Mouse (Mus musculus): ENCODE measurements at regions not wholly inside any gene's neighbourhood (a gene's known extent, or its start where the extent isn't known, plus 50 kb on each side); places are given as distances from the start of the nearest gene placed in this dataset.

- DNase-seq (ENCODE audit: low spot score in 2 of 2) = no peak
Observed at GRCm38 (mm10) chr1:73541371-73541770, 525.7 kb upstream of the Tnp1 start.

- DNase-seq (ENCODE audit: low spot score in 2 of 2) = no peak
Observed at GRCm38 (mm10) chr1:73538420-73538871, 522.7 kb upstream of the Tnp1 start.

- DNase-seq (ENCODE audit: low spot score in 2 of 2) = no peak
Observed at GRCm38 (mm10) chr1:73535726-73536265, 520.1 kb upstream of the Tnp1 start.

GRCm38 (mm10) chr1:73533526-73533925 lies 517.8 kb upstream of the Tnp1 start:
- no peak for DNase-seq (ENCODE audit: low spot score in 2 of 2)

- DNase-seq (ENCODE audit: low spot score in 2 of 2) = no peak
Observed at GRCm38 (mm10) chr1:73532316-73532715, 516.6 kb upstream of the Tnp1 start.

- DNase-seq (ENCODE audit: low spot score in 2 of 2) = no peak
Observed at GRCm38 (mm10) chr1:73531831-73532230, 516.1 kb upstream of the Tnp1 start.

- no peak for DNase-seq (ENCODE audit: low spot score in 2 of 2)
Observed at GRCm38 (mm10) chr1:73530326-73530725, 514.6 kb upstream of the Tnp1 start.

- no peak for DNase-seq (ENCODE audit: low spot score in 2 of 2)
Observed at GRCm38 (mm10) chr1:73528623-73529022, 512.9 kb upstream of the Tnp1 start.

- DNase-seq (ENCODE audit: low spot score in 2 of 2) = no peak
Observed at GRCm38 (mm10) chr1:73516441-73516840, 500.7 kb upstream of the Tnp1 start.

GRCm38 (mm10) chr1:73515781-73516180 lies 500.1 kb upstream of the Tnp1 start:
- DNase-seq (ENCODE audit: low spot score in 2 of 2) = no peak

GRCm38 (mm10) chr1:73513822-73514221 lies 498.1 kb upstream of the Tnp1 start:
- no peak for DNase-seq (ENCODE audit: low spot score in 2 of 2)

GRCm38 (mm10) chr1:73512836-73513235 lies 497.1 kb upstream of the Tnp1 start:
- no peak for DNase-seq (ENCODE audit: low spot score in 2 of 2)

GRCm38 (mm10) chr1:73507071-73507754 lies 491.5 kb upstream of the Tnp1 start:
- no peak for DNase-seq (ENCODE audit: low spot score in 2 of 2)

- no peak for DNase-seq (ENCODE audit: low spot score in 2 of 2)
Observed at GRCm38 (mm10) chr1:73503611-73504010, 487.9 kb upstream of the Tnp1 start.

GRCm38 (mm10) chr1:73500671-73501070 lies 485.0 kb upstream of the Tnp1 start:
- no peak for DNase-seq (ENCODE audit: low spot score in 2 of 2)

GRCm38 (mm10) chr1:73495971-73496749 lies 480.5 kb upstream of the Tnp1 start:
- no peak for DNase-seq (ENCODE audit: low spot score in 2 of 2)

- DNase-seq (ENCODE audit: low spot score in 2 of 2) = no peak
Observed at GRCm38 (mm10) chr1:73481956-73482355, 466.2 kb upstream of the Tnp1 start.

- DNase-seq (ENCODE audit: low spot score in 2 of 2) = no peak
Observed at GRCm38 (mm10) chr1:73479349-73479920, 463.7 kb upstream of the Tnp1 start.

- DNase-seq (ENCODE audit: low spot score in 2 of 2) = no peak
Observed at GRCm38 (mm10) chr1:73460598-73460997, 444.9 kb upstream of the Tnp1 start.

GRCm38 (mm10) chr1:73459754-73460534 lies 444.2 kb upstream of the Tnp1 start:
- no peak for DNase-seq (ENCODE audit: low spot score in 2 of 2)

- DNase-seq (ENCODE audit: low spot score in 2 of 2) = no peak
Observed at GRCm38 (mm10) chr1:73457261-73457660, 441.6 kb upstream of the Tnp1 start.
